Mouse (Mus musculus): ENCODE measurements at regions not wholly inside any gene's neighbourhood (a gene's known extent, or its start where the extent isn't known, plus 50 kb on each side); places are given as distances from the start of the nearest gene placed in this dataset.

- Histone ChIP-seq H3K27ac (no peak overlapping the region), H3K36me3 (replicated peaks) (no peaks in the 10 kb centered on the region), H3K4me1 (no peaks in the 10 kb centered on the region), H3K9me3 (no peaks in the 10 kb centered on the region), H3K4me3 (no peak overlapping the region), H3K27me3 (ENCODE audit: poor library complexity, severe bottlenecking) (no peaks in the 10 kb centered on the region)
- 74% methylated on average over 8 of the region's 8 CpGs for whole genome bisulfite sequencing
- DNase-seq (ENCODE audit: extremely low spot score, low spot score): peak; percentile 15
Observed at GRCm38 (mm10) chr1:174999265-175000200, 77.9 kb upstream of the Grem2 start.

DNA sequence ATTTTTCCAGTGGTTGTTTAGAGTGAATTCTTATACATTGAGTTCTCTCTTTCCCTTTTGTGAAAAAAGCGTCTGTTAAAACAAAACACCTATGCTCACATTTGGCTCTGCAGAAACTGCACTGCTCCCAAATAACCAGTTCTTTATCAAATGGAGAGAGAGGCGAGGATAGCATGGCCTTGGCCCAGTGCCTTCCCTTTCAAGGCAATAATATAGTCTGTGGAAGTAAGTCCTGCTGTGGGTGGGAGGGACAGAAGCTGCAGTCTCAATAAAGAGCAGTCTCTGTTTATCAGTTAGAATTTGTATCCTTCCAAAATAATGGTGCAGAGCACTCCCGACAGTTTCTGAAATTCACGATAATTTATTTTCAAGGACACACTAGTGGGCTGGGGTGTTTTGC is 70.9 kb upstream of the Grem2 start:
- Histone ChIP-seq H3K4me1 (no peaks in the 10 kb centered on the region), H3K9me3 (no peaks in the 10 kb centered on the region), H3K4me3 (no peak overlapping the region), H3K27ac (no peak overlapping the region), H3K36me3 (replicated peaks) (no peaks in the 10 kb centered on the region), H3K27me3 (ENCODE audit: poor library complexity, severe bottlenecking) (no peaks in the 10 kb centered on the region)
- no peak for DNase-seq (ENCODE audit: extremely low spot score, low spot score)
- WGBS: 95% methylated on average over 4 of the region's 4 CpGs

GRCm38 (mm10) chr1:174988590-174988989 is 67.0 kb upstream of the Grem2 start:
- H3K27me3 ChIP-seq (ENCODE audit: poor library complexity, severe bottlenecking): no peaks in the 10 kb centered on the region
- no peak for DNase-seq (ENCODE audit: extremely low spot score, low spot score)
- WGBS: 86% methylated on average over 5 of the region's 5 CpGs
- H3K36me3 ChIP-seq (replicated peaks): no peaks in the 10 kb centered on the region
- H3K4me3 ChIP-seq: no peak overlapping the region
- H3K9me3 ChIP-seq: no peaks in the 10 kb centered on the region
- no peak overlapping the region for H3K27ac ChIP-seq
- no peaks in the 10 kb centered on the region for H3K4me1 ChIP-seq

GRCm38 (mm10) chr1:174971895-174972294 is 50.3 kb upstream of the Grem2 start:
- DNase-seq (ENCODE audit: extremely low spot score, low spot score): no peak
- H3K27me3 ChIP-seq (ENCODE audit: poor library complexity, severe bottlenecking): no peaks in the 10 kb centered on the region
- H3K36me3 ChIP-seq (replicated peaks): no peaks in the 10 kb centered on the region
- WGBS: 77% methylated on average over 6 of the region's 6 CpGs
- no peak overlapping the region for H3K27ac ChIP-seq
- H3K4me3 ChIP-seq: no peak overlapping the region
- no peaks in the 10 kb centered on the region for H3K4me1 ChIP-seq
- H3K9me3 ChIP-seq: no peaks in the 10 kb centered on the region
